Mouse (Mus musculus) midbrain, embryonic 14.5 days (tissue): ENCODE data around the gene Gpr108. TPM values are rescaled to one million over a fixed set of nuclear protein-coding genes. Genes with fewer than 3 reads are reported as not detected.

Experiments
- ATAC-seq: fragments of 200-750 bp; cut with Nextera tagmentation; 2 replicates; pipeline ENCODE4 v1.8.0; 2017; ENCODE audit warnings: moderate number of reproducible peaks, moderate library complexity; ENCODE audit not compliant: low FRiP score, low TSS enrichment
- DNase-seq: peaks from one replicate; pipeline ENCODE4 v3.0.0-alpha.2; 2015
- H3K27ac ChIP-seq: fragments of 300-500 bp; sonication (generic); replicated peaks from 2 replicates; pipeline ENCODE4 v1.5.1; 2014; ENCODE audit warnings: mild to moderate bottlenecking, low read depth, low read length, moderate library complexity
- H3K27me3 ChIP-seq: fragments of 300-500 bp; sonication (generic); 2 replicates; pipeline ENCODE4 v1.6.1; 2014; ENCODE audit warnings: low read length, control low read depth, mixed read lengths; ENCODE audit not compliant: control insufficient read depth, insufficient read depth
- H3K36me3 ChIP-seq: fragments of 300-500 bp; sonication (generic); 2 replicates; pipeline ENCODE4 v1.6.1; 2014; ENCODE audit warnings: low read length, control low read depth; ENCODE audit not compliant: control insufficient read depth, insufficient read depth
- H3K4me1 ChIP-seq: fragments of 300-500 bp; sonication (generic); 2 replicates; pipeline ENCODE4 v1.6.1; 2014; ENCODE audit warnings: mild to moderate bottlenecking, antibody characterized with exemption, low read length, control low read depth; ENCODE audit not compliant: control insufficient read depth, insufficient read depth
- H3K4me2 ChIP-seq: fragments of 300-500 bp; sonication (generic); 2 replicates; pipeline ENCODE4 v1.6.1; 2014; ENCODE audit warnings: mild to moderate bottlenecking, low read length, moderate library complexity
- H3K4me3 ChIP-seq: fragments of 300-500 bp; sonication (generic); replicated peaks from 2 replicates; pipeline ENCODE4 v1.5.1; 2014; ENCODE audit warnings: low read depth, low read length
- H3K9ac ChIP-seq: fragments of 300-500 bp; sonication (generic); replicated peaks from 2 replicates; pipeline ENCODE4 v1.6.1; 2014; ENCODE audit warnings: mild to moderate bottlenecking, low read length, moderate library complexity
- H3K9me3 ChIP-seq: fragments of 300-500 bp; sonication (generic); 2 replicates; pipeline ENCODE4 v1.6.1; 2016; ENCODE audit warnings: low read length, control low read depth, mixed read lengths; ENCODE audit not compliant: control insufficient read depth
- WGBS: fragments of 180-500 bp; shearing (Covaris S2); extraction: QIAGEN DNeasy Blood & Tissue Kit; methylation state at CpG from one replicate; pipeline ENCODE4 v1.1.7; 2014; 5-methylcytosine and 5-hydroxymethylcytosine counted together
- polyA plus RNA-seq: library from polyadenylated mRNA; unstranded; fragments of >200 nt; fragmentation: Nextera tagmentation; extraction: Ambion mirVana; gene quantifications from 2 replicates; pipeline ENCODE4 v1.2.1, GENCODE M21; 2014

Gene Gpr108
- polyA plus RNA-seq, 1 experiment from 2014 or later, result 20.9 TPM

DNA sequence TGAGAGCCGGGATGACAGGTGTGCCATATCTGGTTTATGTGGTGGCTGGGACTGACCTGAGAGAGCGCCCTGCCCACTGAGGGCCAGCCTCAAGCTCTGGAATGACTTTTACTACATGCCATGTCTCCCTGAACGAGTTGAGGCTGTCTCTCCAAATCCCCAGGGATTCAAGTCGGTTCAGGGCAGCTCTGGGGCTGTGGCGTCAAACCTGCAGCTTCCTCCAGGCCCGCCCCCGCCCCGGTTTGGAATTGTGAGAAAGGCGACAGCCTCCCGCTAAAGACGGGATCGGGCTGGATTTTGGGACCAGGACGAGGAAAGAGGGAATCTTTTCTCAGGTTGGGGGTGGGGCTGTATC, 27.7 kb upstream of the Gpr108 start:
- Histone ChIP-seq H3K4me3 (peak overlapping the region; percentile 40), H3K27me3 (peaks cover 24% of the 10 kb centered on the region; the same call in 1 of the 2 replicates), H3K36me3 (no peaks in the 10 kb centered on the region), H3K9ac (0 out of 2 replicates have a peak overlapping the region, but pooled peaks have one; percentile 31), H3K9me3 (no peaks in the 10 kb centered on the region), H3K4me2 (peak overlapping the region; percentile 67), H3K4me1 (peaks cover 10% of the 10 kb centered on the region; the same call in 1 of the 2 replicates), H3K27ac (no peak overlapping the region)
- DNase-seq, result peak; percentile 48
- no peak for ATAC-seq
- 6% methylated on average over 13 of the region's 13 CpGs for WGBS

DNA sequence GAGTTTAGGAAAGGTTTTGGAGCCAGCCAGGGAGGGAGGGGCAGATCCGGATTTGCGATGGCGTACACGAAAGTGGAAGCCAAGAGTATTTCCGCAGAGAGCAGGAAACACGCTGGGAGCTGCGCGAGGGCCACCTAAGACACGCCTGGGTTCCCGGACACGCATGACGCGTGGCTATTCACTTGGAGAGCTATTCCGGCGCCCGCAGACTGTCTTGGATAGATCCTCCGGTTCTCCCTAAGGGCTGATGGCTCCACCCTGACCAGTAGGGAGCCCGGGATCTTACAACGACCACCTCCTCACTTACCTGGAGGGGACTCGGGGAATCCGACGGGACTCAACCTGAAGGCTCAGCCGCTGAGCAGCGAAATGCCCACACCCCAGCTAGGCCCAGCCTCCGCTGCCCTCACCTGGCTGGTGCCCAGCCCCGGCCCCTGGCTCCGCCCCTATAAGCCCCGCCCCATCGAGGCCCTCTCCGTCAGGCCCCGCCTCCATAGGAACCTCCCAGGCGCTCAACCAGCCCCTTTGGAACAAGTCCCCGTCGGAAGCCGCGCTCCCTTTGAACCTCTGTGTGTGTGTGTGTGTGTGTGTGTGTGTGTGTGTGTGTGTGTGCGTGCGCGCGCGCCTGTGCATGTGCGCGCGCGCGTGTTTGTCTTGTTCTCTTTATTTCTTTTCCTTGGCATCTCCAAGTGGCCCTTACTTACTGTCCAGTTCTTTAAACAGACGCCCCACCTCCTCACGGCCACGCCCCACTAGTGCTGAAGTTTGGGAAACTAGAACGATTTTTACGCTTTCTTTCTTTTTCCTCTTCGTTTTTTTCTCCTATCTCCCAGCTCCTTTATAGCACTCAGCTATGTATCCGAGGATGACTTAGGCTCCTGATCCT, 27.1 kb upstream of the Gpr108 start:
- Histone ChIP-seq H3K27me3 (peaks cover 24% of the 10 kb centered on the region; the same call in 1 of the 2 replicates), H3K27ac (no peak overlapping the region), H3K9ac (peak overlapping the region; percentile 31; the same call in 1 of the 2 replicates), H3K4me3 (peak overlapping the region; percentile 40), H3K4me1 (peaks cover 10% of the 10 kb centered on the region; the same call in 1 of the 2 replicates), H3K36me3 (no peaks in the 10 kb centered on the region), H3K9me3 (no peaks in the 10 kb centered on the region), H3K4me2 (peak overlapping the region; percentile 67)
- ATAC-seq (peak; percentile 69; the same call in 1 of the 2 replicates), DNase-seq (peak; percentile 74)
- 1% methylated on average over 53 of the region's 53 CpGs for WGBS

- WGBS, result 6% methylated on average over 15 of the region's 15 CpGs
- ATAC-seq, result no peak
- peak; percentile 38 for DNase-seq
Measured at GRCm38 (mm10) chr17:57274686-57275085, 26.4 kb upstream of the Gpr108 start.

GRCm38 (mm10) chr17:57273846-57274245, 25.6 kb upstream of the Gpr108 start:
- DNase-seq, result no peak

More at GRCm38 (mm10) chr17:57274686-57275085, 26.4 kb upstream of the Gpr108 start:
- no peaks in the 10 kb centered on the region for H3K36me3 ChIP-seq
- peak overlapping the region; percentile 67 for H3K4me2 ChIP-seq
- H3K9ac ChIP-seq, result no peak overlapping the region
- H3K4me3 ChIP-seq, result peak overlapping the region; percentile 40
- no peak overlapping the region for H3K27ac ChIP-seq
- no peaks in the 10 kb centered on the region for H3K9me3 ChIP-seq
- H3K27me3 ChIP-seq, result peaks cover 24% of the 10 kb centered on the region; the same call in 1 of the 2 replicates
- H3K4me1 ChIP-seq, result peaks cover 10% of the 10 kb centered on the region; the same call in 1 of the 2 replicates

DNA sequence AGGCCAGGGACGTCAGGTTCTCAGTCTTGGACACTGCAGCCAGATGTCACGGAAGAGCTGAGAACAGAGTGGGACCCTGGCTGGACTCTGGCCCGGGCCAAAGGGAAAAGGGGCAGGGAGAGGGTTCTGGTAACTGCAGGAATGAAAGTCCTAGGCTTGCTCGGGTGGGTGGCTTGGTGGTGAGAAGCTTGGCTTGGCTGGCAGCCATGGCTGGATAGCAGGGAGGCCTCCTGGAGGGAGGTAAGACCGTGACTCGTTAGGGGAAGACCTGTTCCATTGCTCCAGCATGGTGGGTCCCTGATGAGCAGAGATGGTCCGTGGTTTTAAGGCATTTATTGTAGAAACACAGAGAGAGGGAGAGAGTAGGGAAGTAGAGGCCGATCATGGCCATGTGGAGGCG, 23.1 kb upstream of the Gpr108 start:
- DNase-seq, result no peak
- ATAC-seq, result no peak
- WGBS, result 70% methylated on average over 9 of the region's 9 CpGs

More at GRCm38 (mm10) chr17:57273846-57274245, 25.6 kb upstream of the Gpr108 start:
- no peaks in the 10 kb centered on the region for H3K36me3 ChIP-seq
- no peak overlapping the region for H3K9ac ChIP-seq
- WGBS, result 43% methylated on average over 7 of the region's 7 CpGs
- ATAC-seq, result no peak
- no peaks in the 10 kb centered on the region for H3K9me3 ChIP-seq
- no peak overlapping the region for H3K4me2 ChIP-seq
- no peak overlapping the region for H3K4me3 ChIP-seq
- H3K27ac ChIP-seq, result no peak overlapping the region
- peaks cover 24% of the 10 kb centered on the region; the same call in 1 of the 2 replicates for H3K27me3 ChIP-seq
- peaks cover 10% of the 10 kb centered on the region; the same call in 1 of the 2 replicates for H3K4me1 ChIP-seq

DNA sequence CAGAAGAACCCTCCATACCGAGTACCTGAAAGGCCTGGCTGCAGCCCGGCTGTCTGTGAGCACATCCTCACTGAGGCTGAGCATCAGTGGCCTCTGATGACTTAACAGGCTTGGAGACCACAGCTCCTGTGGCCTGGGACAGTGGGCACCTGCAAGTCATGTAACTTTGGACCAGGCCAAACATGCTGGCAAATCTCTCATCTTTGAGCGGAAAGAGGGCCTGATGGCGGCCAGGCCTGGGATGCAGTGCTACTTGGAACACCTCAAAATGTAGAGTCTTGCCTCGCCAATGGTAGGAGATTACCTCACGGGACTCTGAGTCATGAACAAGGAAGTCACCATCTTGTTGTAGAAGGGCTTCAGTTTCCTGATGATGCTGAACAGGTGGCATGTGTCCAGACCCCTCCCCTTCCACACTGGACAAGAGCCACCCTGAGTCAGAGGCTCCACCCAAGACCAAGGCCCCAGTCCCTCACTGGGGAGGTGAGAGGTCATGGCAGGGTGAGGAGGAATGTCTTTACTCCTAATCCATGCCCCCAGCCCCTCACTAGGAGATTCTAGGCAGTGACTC, 19.4 kb upstream of the Gpr108 start:
- Histone ChIP-seq H3K4me1 (no peaks in the 10 kb centered on the region), H3K9me3 (no peaks in the 10 kb centered on the region), H3K4me3 (no peak overlapping the region), H3K27ac (no peak overlapping the region), H3K4me2 (no peak overlapping the region), H3K9ac (no peak overlapping the region), H3K36me3 (peaks cover 9% of the 10 kb centered on the region), H3K27me3 (no peaks in the 10 kb centered on the region)
- WGBS, result 93% methylated on average over 6 of the region's 6 CpGs
- DNase-seq (no peak), ATAC-seq (no peak)

More for the DNA sequence above, 23.1 kb upstream of the Gpr108 start:
- no peaks in the 10 kb centered on the region for H3K36me3 ChIP-seq
- peaks cover 10% of the 10 kb centered on the region; the same call in 1 of the 2 replicates for H3K4me1 ChIP-seq
- H3K9me3 ChIP-seq, result no peaks in the 10 kb centered on the region
- H3K27ac ChIP-seq, result no peak overlapping the region
- H3K4me2 ChIP-seq, result no peak overlapping the region
- H3K4me3 ChIP-seq, result no peak overlapping the region
- H3K9ac ChIP-seq, result no peak overlapping the region
- H3K27me3 ChIP-seq, result peaks cover 24% of the 10 kb centered on the region; the same call in 1 of the 2 replicates

- H3K9ac ChIP-seq, result no peak overlapping the region
- no peaks in the 10 kb centered on the region for H3K9me3 ChIP-seq
- H3K4me3 ChIP-seq, result no peak overlapping the region
- H3K4me1 ChIP-seq, result no peaks in the 10 kb centered on the region
- ATAC-seq, result peak; percentile 37; the same call in 1 of the 2 replicates
- 28% methylated on average over 22 of the region's 22 CpGs for WGBS
- no peaks in the 10 kb centered on the region for H3K27me3 ChIP-seq
- no peak overlapping the region for H3K27ac ChIP-seq
- no peak for DNase-seq
- peaks cover 20% of the 10 kb centered on the region for H3K36me3 ChIP-seq
- H3K4me2 ChIP-seq, result no peak overlapping the region
Measured at GRCm38 (mm10) chr17:57264972-57265945, 17.0 kb upstream of the Gpr108 start.

DNA sequence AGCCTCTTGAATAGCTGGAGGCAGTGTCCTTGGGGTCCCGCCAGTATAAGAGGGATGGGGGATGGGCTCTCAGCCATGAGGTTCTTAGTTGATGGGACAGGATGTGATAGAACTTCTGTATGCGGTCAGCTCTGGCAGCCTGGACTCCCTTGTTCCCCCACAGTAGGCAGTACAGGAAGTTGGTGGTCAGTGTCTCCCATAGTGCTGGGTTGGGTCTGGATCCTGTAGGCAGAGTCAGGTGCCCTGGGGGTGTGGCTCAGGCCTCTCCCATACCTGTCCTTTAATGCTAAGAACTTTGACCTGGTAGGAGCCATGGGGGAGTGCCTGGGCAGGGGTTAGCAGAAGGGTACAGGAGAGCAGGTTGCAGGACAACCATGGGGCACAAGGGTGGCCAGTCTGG, 15.9 kb upstream of the Gpr108 start:
- Histone ChIP-seq H3K27ac (no peak overlapping the region), H3K4me3 (no peak overlapping the region), H3K9me3 (no peaks in the 10 kb centered on the region), H3K27me3 (no peaks in the 10 kb centered on the region), H3K36me3 (peaks cover 21% of the 10 kb centered on the region), H3K9ac (no peak overlapping the region), H3K4me1 (no peaks in the 10 kb centered on the region), H3K4me2 (no peak overlapping the region)
- ATAC-seq, result no peak; the same call in 1 of the 2 replicates
- 93% methylated on average over 2 of the region's 2 CpGs for WGBS
- no peak for DNase-seq
